Mouse (Mus musculus) thymus, postnatal 14 days (tissue): ENCODE measurements around the gene Shroom3.

Experiments
- DNase-seq: peaks from one replicate; pipeline ENCODE4 v3.0.0; 2021

The Shroom3 gene

GRCm38 (mm10) chr5:92698837-92699529 lies 15.7 kb downstream of the Shroom3 start:
- no peak for DNase-seq

GRCm38 (mm10) chr5:92701750-92702149 lies 18.5 kb downstream of the Shroom3 start:
- no peak for DNase-seq

DNA sequence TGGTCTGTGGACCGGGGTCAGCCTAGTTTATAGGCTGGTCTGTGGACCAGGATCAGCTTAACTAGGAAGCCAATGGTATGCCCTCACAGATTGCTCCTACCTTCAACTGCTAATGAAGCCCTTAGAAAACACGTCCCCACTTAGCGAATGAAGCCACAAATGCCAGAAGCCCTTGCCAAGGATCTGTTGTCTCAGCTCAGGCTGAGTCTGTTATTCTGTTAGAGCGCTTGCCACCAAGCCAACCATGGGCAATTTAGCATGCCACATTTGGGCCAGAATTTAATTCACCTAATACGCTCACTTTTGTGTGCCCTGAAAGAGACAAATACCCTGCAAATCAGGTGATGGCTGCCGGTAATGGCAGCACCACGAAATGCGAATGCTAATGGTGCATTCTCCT lies 20.4 kb downstream of the Shroom3 start:
- no peak for DNase-seq

- no peak for DNase-seq
These were observed 24.8 kb downstream of the Shroom3 start for GRCm38 (mm10) chr5:92707921-92708491.

- DNase-seq: no peak
These were observed 27.5 kb downstream of the Shroom3 start for GRCm38 (mm10) chr5:92710779-92711178.

DNA sequence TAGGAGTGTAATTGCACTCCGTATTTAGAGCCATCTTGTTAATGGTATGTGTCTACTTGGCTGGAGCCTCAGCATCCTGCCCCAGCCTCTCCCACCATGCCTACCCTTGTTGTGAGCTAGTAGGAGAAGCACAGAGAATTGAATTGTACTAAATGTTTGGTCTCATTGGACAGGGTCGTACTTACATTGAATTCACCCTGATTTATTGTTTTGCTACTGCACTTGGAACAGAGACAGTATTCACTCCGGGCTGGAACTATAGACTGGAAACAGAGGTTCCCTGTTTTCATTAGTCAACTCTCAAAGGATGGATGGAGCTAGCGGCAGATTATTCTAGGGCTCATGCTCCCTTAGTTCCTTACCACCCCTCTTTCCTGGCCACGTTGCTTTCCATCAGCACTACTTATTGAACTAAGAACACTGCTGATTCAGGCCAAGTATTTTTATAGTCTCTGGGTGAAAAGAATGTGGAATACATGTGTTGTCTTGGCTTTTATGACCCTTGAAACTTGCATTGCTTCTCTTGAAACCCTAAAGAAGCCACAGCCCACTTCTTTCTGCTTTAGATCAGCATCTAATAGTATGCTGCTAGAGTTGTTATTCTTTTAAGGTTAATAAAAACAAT lies 28.5 kb downstream of the Shroom3 start:
- no peak for DNase-seq

DNA sequence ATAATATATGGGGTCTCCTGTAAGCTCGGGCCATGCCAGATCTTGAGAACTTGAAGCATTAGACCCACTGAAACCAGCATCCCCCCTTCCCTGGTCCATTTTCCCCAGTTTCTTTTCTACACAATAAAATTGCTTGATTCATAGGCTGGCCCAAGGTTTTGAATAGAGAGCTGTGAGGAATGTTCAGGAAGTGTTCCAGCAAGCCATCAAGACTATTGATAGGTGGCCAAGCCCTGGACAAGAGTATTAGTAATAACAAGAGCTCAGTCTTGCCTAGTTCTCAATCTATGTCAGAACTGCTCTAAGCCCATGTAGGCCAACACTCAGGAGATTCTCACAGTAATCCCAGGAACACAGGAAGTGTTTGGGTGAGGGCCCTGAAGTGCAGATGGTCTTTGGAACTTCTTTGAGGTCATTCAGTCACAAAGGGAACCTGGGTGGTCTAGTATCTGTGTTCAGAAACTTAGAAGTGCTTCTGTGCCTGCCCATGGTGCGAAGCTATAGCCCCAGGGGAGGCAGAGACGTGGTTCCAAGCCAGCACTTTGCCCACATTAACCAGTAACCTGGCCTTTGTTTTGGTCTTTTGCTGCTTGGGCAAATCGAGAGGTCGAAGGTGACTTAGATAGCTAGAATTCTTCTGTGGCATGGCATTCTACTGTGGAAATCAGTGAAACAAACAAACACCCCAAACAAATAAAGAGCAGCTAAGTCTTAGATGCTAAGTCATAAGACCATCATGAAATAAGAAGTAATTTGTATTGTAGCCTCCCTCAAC lies 29.6 kb downstream of the Shroom3 start:
- DNase-seq: no peak

GRCm38 (mm10) chr5:92714886-92715285 lies 31.7 kb downstream of the Shroom3 start:
- no peak for DNase-seq

DNA sequence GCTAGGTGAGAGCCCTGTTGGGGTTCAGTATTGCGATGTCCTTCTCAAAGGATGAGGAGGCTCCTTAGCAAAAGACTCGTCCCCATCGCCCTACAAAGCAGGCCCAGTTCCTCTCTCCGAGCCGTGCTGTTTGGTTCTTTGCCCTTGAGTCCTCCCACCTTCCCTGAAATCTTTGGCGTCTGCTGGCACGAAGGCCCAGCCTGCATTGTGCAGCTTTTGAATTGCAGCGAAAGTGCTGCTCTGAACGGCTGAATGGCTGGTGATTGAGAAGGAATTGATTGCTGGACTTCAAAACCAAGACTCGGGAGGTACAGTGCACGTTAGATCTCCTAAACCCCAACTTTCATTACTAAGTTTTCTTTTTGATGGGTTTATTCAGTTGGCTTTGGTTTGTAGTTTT lies 32.1 kb downstream of the Shroom3 start:
- DNase-seq: no peak

DNA sequence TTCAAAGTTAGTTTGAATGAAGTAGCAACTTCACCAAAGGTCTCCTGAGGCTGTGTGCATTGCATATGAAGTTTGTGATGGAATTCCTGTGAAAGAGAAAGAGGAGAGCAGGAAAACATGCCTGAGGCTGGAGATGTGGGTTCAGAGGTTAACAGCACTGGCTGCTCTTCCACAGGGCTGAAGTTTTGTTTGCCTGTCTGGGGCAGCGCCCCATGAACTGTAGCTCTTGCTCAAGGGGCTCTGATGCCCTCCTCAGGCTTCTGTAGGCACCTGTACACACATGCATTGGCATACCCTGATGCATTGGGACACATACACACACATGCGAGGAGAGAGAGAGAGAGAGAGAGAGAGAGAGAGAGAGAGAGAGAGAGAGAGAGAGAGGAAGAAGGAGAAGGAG lies 32.7 kb downstream of the Shroom3 start:
- DNase-seq: no peak

DNA sequence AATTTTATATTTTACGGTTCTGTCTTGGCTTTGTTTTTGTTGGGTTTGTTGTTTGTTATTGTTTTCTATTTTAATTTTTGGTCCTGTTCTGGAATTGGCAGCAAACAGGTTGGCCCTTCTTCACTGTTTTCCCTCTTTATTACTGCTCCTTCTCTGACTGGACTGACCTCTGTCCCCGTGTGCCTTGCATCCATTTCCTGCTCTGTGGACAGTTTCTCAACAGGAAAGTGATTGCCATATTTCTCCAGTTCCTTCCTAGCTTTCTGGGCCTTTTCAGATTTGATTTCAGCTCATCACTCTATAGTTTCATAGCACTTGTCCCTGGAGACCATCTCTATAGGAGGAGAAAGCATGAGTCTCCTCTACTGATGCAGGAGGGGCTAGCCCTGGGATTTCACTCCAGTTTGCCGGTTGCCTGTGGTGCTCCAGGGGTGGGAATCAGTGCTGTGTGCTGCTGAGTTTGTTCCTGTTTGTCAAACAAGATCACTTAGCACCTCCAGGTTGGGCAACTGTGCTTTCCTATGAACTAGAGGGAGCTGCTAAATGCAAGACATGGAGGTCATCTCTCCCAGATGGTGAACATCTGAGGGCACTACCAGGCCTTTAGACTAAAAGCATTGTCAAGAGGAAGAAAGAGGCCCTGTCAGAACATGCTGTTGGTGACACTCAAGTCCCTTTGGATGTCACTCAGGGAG lies 34.6 kb downstream of the Shroom3 start:
- no peak for DNase-seq

DNA sequence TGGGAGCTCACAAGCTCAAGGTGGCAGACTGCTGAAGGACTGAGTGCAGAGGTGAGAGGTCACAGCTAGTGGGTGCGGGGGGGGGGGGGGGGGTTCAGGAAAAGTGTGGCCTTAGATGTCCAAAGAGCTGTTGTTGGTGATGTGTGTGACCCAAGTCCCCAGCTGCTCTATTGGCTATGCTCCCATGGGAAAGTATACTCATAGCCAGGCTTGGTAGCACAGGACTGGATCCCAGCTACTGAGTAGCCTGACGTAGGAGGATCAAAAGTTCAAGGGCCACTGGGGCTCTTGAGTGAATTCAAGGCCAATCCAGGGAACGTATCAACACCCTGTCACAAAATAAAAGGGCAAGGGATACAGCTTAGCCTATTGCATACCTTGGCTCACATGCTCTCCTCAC lies 35.6 kb downstream of the Shroom3 start:
- DNase-seq: no peak

GRCm38 (mm10) chr5:92721610-92722009 lies 38.4 kb downstream of the Shroom3 start:
- DNase-seq: no peak

DNA sequence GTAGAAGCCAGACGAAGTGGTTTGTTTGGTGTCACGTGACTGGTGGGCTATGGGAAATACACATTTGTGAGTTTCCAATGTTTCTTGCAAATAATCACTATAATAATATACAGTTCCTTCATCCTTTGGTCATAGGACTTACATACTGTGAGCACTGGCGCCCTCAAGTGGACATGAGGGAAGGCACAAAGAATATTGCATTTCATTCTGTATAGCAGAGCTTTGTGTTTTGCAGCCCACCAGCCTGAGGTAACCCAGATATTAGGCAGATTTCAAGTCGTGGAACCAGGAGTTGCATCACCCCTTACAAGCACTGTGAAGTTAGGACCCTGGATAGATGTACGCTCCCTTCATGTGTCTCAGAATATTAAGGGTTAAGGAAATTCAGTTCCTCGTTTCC lies 42.7 kb downstream of the Shroom3 start:
- peak; percentile 12 for DNase-seq

- no peak for DNase-seq
These were observed 45.1 kb downstream of the Shroom3 start for GRCm38 (mm10) chr5:92728252-92728828.

- DNase-seq: no peak
These were observed 46.0 kb downstream of the Shroom3 start for GRCm38 (mm10) chr5:92729221-92729620.

DNA sequence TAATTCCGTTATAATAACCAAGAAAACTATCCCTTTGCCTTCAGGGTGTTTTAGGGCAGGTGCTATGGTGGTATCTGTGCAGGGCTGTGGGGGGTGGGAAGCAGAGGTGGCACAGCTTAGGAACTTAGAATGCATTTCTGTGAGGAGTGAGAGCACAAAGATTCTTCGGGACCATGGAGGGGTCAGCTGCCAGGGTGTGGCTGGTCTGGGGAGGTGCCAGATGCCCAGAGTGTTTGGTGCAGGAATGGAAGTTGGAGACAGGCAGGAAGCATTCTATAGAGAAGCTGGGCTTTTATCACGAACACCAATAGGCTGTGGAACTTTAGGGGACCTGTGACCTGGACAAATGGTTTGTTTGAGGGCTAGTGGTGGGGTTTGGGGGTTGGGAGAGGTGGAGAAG lies 58.6 kb downstream of the Shroom3 start:
- DNase-seq: no peak

GRCm38 (mm10) chr5:92742701-92743100 lies 59.5 kb downstream of the Shroom3 start:
- no peak for DNase-seq

- no peak for DNase-seq
These were observed 62.4 kb downstream of the Shroom3 start for GRCm38 (mm10) chr5:92745390-92746253.

GRCm38 (mm10) chr5:92751488-92751887 lies 68.3 kb downstream of the Shroom3 start:
- no peak for DNase-seq

DNA sequence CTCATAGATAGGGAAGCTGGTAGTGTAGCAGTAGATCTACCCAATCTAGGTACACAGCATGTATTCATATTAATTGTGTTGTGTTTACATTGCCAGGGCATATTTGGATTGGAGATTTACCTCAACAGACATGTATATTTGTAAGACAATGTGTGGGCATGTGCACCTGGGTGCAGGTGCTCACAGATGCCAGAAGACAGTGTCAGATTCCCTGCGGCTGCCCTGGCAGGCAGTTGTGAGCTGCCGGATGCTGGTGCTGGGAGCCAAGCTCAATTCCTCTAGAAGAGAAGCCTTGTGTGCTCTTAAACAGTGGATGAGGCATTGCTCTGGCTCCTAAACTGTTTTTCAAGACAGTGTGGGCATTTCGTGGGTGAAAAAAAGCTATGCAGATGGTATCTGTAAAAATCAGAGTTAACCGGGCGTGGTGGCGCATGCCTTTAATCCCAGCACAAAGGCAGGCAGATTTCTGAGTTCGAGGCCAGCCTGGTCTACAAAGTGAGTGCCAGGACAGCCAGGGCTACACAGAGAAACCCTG lies 72.1 kb downstream of the Shroom3 start:
- DNase-seq: no peak
